Mouse (Mus musculus): Measurements from ENCODE around the gene Lypd4. TPM values are rescaled to one million over a fixed set of nuclear protein-coding genes. Genes with fewer than 3 reads are reported as not detected.

Gene Lypd4
- total and polyA plus RNA-seq, 2 experiments: not detected

DNA sequence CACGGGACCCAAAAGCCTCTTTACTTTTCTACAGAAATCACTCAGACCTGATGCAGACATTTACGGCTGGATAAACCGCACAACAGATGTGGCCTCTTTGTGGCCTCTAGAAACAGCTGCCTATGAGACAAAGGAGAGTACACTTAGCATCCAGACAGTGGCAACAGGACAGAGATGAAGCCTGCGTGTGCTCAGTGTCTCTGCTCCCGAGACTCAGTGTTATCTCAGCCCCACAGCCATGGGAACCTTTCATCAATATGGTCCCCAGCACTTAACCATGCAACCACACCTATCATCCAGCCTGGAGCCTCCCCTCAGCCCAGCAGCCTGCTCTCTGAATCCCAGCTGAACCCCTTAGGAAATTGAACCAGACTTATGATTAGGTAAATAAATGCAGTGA is 10.5 kb downstream of the Lypd4 start:
- 86% methylated on average over 5 of the region's 5 CpGs for WGBS
- Histone ChIP-seq H3K36me3 (ENCODE audit: control insufficient read depth, insufficient read depth, low read length) (no peaks in the 10 kb centered on the region), H3K9ac (ENCODE audit: low read depth, low read length) (no peak overlapping the region), H3K4me1 (ENCODE audit: control insufficient read depth, insufficient read depth, low read length) (no peaks in the 10 kb centered on the region), H3K27ac (replicated peaks; ENCODE audit: insufficient read depth, low read depth, low read length) (no peak overlapping the region), H3K4me3 (ENCODE audit: insufficient read depth, low read depth, low read length) (no peak overlapping the region), H3K27me3 (ENCODE audit: control insufficient read depth, insufficient read depth, low read length) (no peaks in the 10 kb centered on the region), H3K79me2 (ENCODE audit: control insufficient read depth, insufficient read depth, low read length) (no peaks in the 10 kb centered on the region)
- no peak for DNase-seq (ENCODE audit: extremely low read depth, low read depth, low spot score)
- no peak for TF ChIP-seq CTCF (IDR thresholded peaks at IDR 0.05; ENCODE audit: low read depth, low read length)
- no peak for TF ChIP-seq POLR2A (IDR thresholded peaks at IDR 0.05; ENCODE audit: extremely low read depth, insufficient read depth, low read length)

DNA sequence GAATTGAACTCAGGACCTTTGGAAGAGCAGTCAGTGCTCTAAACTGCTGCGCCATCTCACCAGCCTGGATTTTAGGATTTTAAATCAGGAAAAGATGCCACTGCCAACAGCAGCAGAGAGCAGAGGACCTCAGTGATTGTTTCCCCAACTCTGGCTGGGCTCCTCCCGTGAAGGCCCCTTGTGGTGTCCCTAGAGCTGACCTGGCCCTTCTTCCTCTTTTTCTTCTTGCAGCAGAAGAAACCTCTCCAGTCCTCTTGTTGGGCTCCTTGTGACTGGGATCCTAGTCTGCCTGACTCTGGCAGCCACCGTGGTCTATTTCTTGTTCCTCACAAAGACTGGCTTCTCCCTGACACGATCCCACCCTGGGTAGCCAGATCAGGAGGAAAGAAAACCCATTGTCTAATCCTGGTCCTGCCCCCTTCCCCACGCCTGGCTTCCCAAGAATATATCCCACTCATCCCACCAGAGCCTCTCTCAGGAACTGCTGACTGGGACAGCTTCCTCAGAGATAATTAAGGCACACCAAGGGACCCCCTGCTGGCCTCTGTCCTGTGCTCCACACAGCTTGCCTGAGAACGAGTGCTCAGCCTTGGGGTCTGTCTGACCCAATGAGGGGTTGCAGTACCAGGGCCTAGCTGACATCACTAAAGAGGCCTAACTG is 13.2 kb downstream of the Lypd4 start:
- Histone ChIP-seq H3K79me2 (ENCODE audit: control insufficient read depth, insufficient read depth, low read length) (no peaks in the 10 kb centered on the region), H3K4me3 (ENCODE audit: insufficient read depth, low read depth, low read length) (no peak overlapping the region), H3K4me1 (ENCODE audit: control insufficient read depth, insufficient read depth, low read length) (no peaks in the 10 kb centered on the region), H3K27ac (replicated peaks; ENCODE audit: insufficient read depth, low read depth, low read length) (no peak overlapping the region), H3K27me3 (ENCODE audit: control insufficient read depth, insufficient read depth, low read length) (no peaks in the 10 kb centered on the region), H3K9ac (ENCODE audit: low read depth, low read length) (no peak overlapping the region), H3K36me3 (ENCODE audit: control insufficient read depth, insufficient read depth, low read length) (no peaks in the 10 kb centered on the region)
- no peak for DNase-seq (ENCODE audit: extremely low read depth, low read depth, low spot score)
- TF ChIP-seq POLR2A (IDR thresholded peaks at IDR 0.05; ENCODE audit: extremely low read depth, insufficient read depth, low read length) (no peak), CTCF (IDR thresholded peaks at IDR 0.05; ENCODE audit: low read depth, low read length) (no peak)
- 69% methylated on average over 6 of the region's 6 CpGs for WGBS

DNA sequence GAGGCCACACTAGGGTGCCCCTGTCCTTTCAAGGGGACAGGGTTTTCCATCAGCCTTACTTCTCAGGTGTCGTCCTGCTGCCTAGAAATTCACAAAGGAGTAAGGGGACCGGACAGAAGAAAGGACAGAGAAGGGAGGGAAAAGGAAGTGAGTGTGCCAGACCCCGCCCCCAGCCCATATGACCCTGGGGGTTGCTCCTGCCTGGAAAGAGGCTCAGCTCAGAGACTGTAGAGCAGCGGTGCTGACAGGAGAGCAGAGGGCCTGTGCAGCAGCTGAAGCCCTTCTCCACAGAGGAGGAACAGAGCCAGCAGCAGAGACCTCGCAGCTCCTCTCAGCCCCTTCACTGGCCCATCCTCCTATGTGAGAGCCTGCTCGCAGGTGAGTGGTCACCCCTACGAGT is 16.0 kb downstream of the Lypd4 start:
- Histone ChIP-seq H3K9ac (ENCODE audit: low read depth, low read length) (no peak overlapping the region), H3K79me2 (ENCODE audit: control insufficient read depth, insufficient read depth, low read length) (no peaks in the 10 kb centered on the region), H3K27ac (replicated peaks; ENCODE audit: insufficient read depth, low read depth, low read length) (no peak overlapping the region), H3K4me3 (ENCODE audit: insufficient read depth, low read depth, low read length) (no peak overlapping the region), H3K4me1 (ENCODE audit: control insufficient read depth, insufficient read depth, low read length) (peaks cover 8% of the 10 kb centered on the region), H3K27me3 (ENCODE audit: control insufficient read depth, insufficient read depth, low read length) (no peaks in the 10 kb centered on the region), H3K36me3 (ENCODE audit: control insufficient read depth, insufficient read depth, low read length) (no peaks in the 10 kb centered on the region)
- WGBS: 71% methylated on average over 7 of the region's 7 CpGs
- TF ChIP-seq CTCF (IDR thresholded peaks at IDR 0.05; ENCODE audit: low read depth, low read length): no peak
- no peak for DNase-seq (ENCODE audit: extremely low read depth, low read depth, low spot score)

GRCm38 (mm10) chr7:24853233-24853563 is 16.5 kb downstream of the Lypd4 start:
- Histone ChIP-seq H3K4me1 (ENCODE audit: control insufficient read depth, insufficient read depth, low read length) (peaks cover 8% of the 10 kb centered on the region), H3K27me3 (ENCODE audit: control insufficient read depth, insufficient read depth, low read length) (no peaks in the 10 kb centered on the region)

GRCm38 (mm10) chr7:24852557-24853232 is 17.0 kb downstream of the Lypd4 start:
- 86% methylated on average over 8 of the region's 8 CpGs for WGBS
- no peaks in the 10 kb centered on the region for H3K79me2 ChIP-seq (ENCODE audit: control insufficient read depth, insufficient read depth, low read length)
- no peak overlapping the region for H3K4me3 ChIP-seq (ENCODE audit: insufficient read depth, low read depth, low read length)
- no peaks in the 10 kb centered on the region for H3K36me3 ChIP-seq (ENCODE audit: control insufficient read depth, insufficient read depth, low read length)
- H3K4me1 ChIP-seq (ENCODE audit: control insufficient read depth, insufficient read depth, low read length): peaks cover 8% of the 10 kb centered on the region
- no peak overlapping the region for H3K27ac ChIP-seq (replicated peaks; ENCODE audit: insufficient read depth, low read depth, low read length)
- no peak for TF ChIP-seq CTCF (IDR thresholded peaks at IDR 0.05; ENCODE audit: low read depth, low read length)
- no peak for TF ChIP-seq POLR2A (IDR thresholded peaks at IDR 0.05; ENCODE audit: extremely low read depth, insufficient read depth, low read length)
- H3K9ac ChIP-seq (ENCODE audit: low read depth, low read length): no peak overlapping the region
- no peak for DNase-seq (ENCODE audit: extremely low read depth, low read depth, low spot score)
- H3K27me3 ChIP-seq (ENCODE audit: control insufficient read depth, insufficient read depth, low read length): no peaks in the 10 kb centered on the region

More at GRCm38 (mm10) chr7:24853233-24853563, 16.5 kb downstream of the Lypd4 start:
- no peak for DNase-seq (ENCODE audit: extremely low read depth, low read depth, low spot score)
- Histone ChIP-seq H3K9ac (ENCODE audit: low read depth, low read length) (no peak overlapping the region), H3K27ac (replicated peaks; ENCODE audit: insufficient read depth, low read depth, low read length) (no peak overlapping the region), H3K79me2 (ENCODE audit: control insufficient read depth, insufficient read depth, low read length) (no peaks in the 10 kb centered on the region), H3K36me3 (ENCODE audit: control insufficient read depth, insufficient read depth, low read length) (no peaks in the 10 kb centered on the region), H3K4me3 (ENCODE audit: insufficient read depth, low read depth, low read length) (no peak overlapping the region)
- TF ChIP-seq CTCF (IDR thresholded peaks at IDR 0.05; ENCODE audit: low read depth, low read length): no peak
- TF ChIP-seq POLR2A (IDR thresholded peaks at IDR 0.05; ENCODE audit: extremely low read depth, insufficient read depth, low read length): no peak

GRCm38 (mm10) chr7:24851596-24852325 is 18.0 kb downstream of the Lypd4 start:
- Histone ChIP-seq H3K27ac (replicated peaks; ENCODE audit: insufficient read depth, low read depth, low read length) (no peak overlapping the region), H3K4me1 (ENCODE audit: control insufficient read depth, insufficient read depth, low read length) (peaks cover 8% of the 10 kb centered on the region), H3K79me2 (ENCODE audit: control insufficient read depth, insufficient read depth, low read length) (no peaks in the 10 kb centered on the region), H3K9ac (ENCODE audit: low read depth, low read length) (no peak overlapping the region), H3K4me3 (ENCODE audit: insufficient read depth, low read depth, low read length) (no peak overlapping the region), H3K27me3 (ENCODE audit: control insufficient read depth, insufficient read depth, low read length) (no peaks in the 10 kb centered on the region), H3K36me3 (ENCODE audit: control insufficient read depth, insufficient read depth, low read length) (no peaks in the 10 kb centered on the region)
- 87% methylated on average over 5 of the region's 5 CpGs for WGBS
- DNase-seq (ENCODE audit: extremely low read depth, low read depth, low spot score): no peak
- no peak for TF ChIP-seq CTCF (IDR thresholded peaks at IDR 0.05; ENCODE audit: low read depth, low read length)
- TF ChIP-seq POLR2A (IDR thresholded peaks at IDR 0.05; ENCODE audit: extremely low read depth, insufficient read depth, low read length): no peak

Measured in liver, adult 2 months (tissue).